Mouse (Mus musculus): ENCODE measurements around the gene Avil. TPM values are rescaled to one million over a fixed set of nuclear protein-coding genes. Genes with fewer than 3 reads are reported as not detected.
"Not testable (repeated sequence)": the region's sequence is repeated elsewhere in the genome, so short reads cannot be mapped to it uniquely, and the experiment has no call there.

Gene Avil
- total RNA-seq, 1 experiment from 2014 or later: not detected

DNA sequence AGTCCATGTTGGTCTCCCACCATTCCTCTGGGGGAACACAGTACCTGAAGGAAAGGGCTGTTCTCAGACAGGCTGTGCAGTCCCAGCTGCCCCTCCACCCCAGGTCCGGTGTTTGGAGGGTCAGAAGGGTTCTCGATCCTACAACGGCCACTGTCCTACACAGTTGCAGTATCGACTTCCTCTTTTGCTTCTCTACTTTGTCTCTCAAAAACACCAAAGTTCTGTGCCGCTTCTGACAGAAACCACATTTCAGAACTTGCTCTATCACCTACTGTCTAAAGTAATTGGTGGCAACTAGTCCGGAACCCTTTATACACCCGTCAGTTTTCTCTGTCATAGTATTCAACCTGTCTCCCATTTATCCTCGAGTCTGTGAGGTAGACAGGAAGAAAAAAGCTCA, 54.9 kb downstream of the Avil start:
- peak; percentile 17 for ATAC-seq (replicated peaks; ENCODE audit: low read depth, poor library complexity, severe bottlenecking)

GRCm38 (mm10) chr10:127056490-127056889, 56.0 kb downstream of the Avil start:
- ATAC-seq (replicated peaks; ENCODE audit: low read depth, poor library complexity, severe bottlenecking): no peak

DNA sequence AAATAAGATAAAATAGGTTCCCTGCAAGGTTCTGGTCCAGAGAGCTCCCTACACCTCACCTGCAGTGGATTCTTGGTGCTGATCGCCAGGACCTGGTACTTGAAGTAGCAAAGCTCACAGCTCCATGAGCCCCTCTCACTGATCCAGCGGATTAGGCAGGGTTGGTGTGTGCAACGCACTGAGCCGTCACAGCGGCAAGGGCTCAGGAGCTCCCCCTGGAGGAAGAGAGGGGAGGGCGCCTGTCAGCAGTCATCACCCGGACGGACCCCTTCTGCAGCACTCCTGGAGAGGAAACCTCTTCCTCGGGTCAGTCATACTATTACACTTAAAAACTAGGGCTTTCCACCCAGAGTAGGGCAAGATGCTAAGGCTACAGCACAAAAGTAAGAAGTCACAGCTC, 57.7 kb downstream of the Avil start:
- peak; percentile 79 for ATAC-seq (replicated peaks; ENCODE audit: low read depth, poor library complexity, severe bottlenecking)

DNA sequence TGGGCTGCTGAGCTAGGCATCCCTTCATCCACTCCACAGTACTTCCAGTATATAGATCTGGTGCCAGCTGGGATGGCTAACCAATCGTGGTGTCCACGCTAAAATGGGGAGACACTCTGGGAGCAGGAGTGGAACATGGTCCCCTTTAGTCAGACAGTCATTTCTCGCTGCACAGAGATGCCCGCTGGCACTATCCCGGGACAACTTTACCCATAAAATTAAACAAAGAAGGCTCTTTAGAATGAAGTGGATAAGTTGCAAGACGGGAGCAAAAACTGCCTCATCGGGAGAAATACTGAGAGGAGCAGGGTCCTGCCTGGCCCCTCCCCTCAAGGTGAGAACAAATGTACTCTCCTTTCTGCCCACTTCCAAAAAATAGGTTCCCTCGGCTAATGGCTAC, 58.2 kb downstream of the Avil start:
- no peak for ATAC-seq (replicated peaks; ENCODE audit: low read depth, poor library complexity, severe bottlenecking)

DNA sequence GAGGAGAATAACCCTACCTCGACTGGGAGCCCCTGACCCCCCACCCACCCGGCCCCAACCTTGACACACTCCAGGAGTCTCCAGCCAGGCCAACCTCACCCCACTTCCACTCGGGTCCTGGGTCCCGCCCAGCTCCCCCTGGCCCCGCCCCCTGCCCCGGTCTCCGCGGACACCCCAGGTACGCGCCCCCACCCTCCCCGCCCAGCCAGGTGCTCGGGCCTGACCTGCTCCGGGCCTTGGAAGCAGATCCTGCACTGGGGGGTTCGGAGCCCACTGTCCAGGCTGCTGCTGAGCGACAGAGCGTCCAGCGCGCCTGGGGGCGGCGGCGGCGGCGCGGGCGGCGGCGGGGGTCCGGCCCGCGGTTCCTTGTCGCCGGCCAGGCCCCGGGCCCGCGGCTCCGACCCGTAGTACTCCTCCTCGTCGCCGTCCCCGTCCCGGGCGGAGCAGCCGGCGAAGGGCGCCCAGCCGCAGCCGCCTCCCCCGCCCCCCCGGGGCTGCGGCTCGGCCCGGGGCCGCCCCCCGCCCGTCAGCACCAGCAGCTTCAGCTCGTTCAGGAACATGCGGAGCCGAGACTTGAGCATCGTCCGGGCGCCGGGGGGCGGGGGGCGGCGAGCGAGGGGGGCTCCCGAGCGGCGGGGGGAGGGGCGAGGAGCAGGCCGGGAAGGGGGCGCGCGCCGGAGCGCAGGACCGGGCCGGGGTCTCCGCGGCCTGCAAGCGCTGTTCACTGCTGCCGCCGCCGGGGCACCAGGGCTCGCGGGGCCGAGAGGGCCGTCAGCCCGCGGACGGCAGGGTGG, 58.9 kb downstream of the Avil start:
- no peak for ATAC-seq (replicated peaks; ENCODE audit: low read depth, poor library complexity, severe bottlenecking)

GRCm38 (mm10) chr10:127059968-127060916, 59.7 kb downstream of the Avil start, which contains the start of gene March9:
Gene March9, minus strand, starts transcription at chr10:127060184.
- ATAC-seq (replicated peaks; ENCODE audit: low read depth, poor library complexity, severe bottlenecking): no peak

- no peak for ATAC-seq (replicated peaks; ENCODE audit: low read depth, poor library complexity, severe bottlenecking)
Observed at GRCm38 (mm10) chr10:127061085-127061484, 60.6 kb downstream of the Avil start.

GRCm38 (mm10) chr10:127061513-127061912, 61.0 kb downstream of the Avil start:
- ATAC-seq (replicated peaks; ENCODE audit: low read depth, poor library complexity, severe bottlenecking): no peak

- not testable (repeated sequence) for ATAC-seq (replicated peaks; ENCODE audit: low read depth, poor library complexity, severe bottlenecking)
Observed at GRCm38 (mm10) chr10:127062101-127062500, 61.6 kb downstream of the Avil start.

DNA sequence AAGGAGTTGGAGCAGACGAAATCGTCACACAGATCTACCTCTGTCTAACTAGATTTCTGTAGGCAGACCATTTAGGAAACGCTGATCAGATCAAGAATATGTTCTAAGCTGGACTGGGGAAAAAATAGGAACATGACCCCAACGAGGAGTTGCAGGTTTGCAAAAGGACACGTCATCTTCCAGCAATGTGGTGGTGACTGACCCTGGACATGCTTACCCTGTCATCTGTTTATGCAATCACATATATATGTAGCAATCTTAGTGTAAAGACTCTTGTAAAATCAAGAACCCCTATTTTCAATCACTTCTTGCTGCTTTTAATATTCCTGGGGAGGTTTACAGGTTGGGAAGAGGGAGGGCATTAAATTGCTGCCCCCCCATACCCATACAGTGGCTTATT, 62.0 kb downstream of the Avil start:
- no peak for ATAC-seq (replicated peaks; ENCODE audit: low read depth, poor library complexity, severe bottlenecking)

DNA sequence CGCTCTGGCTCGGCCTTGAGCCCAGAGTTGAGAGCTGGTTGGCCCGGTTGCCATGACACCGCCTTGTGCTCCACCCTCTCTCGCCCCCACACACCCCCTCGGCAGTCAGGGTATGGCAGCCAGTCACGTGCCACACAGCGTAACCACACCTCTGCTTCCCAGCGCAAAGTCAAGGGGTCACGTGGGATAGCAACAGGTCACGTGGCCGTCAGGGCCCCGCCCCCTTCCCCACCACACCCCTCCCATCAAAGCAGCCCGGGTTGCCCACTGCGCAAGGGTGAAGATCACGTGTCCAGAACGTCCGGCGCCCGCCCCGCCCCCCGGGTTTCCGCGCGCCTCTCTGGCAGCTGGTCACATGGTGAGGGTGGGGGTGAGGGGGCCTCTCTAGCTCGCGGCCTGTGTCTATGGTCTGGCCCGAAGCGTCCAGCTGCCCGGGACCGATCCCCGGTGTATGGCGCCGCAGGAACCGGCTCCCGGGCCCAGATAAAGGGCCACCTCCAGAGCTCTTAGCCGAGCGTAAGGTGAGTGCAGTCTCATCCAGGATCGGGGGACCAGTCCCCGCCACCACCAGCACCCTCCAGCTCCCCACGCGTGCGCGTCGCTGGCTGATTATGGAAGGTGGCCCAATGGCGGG, 62.8 kb downstream of the Avil start, which contains the start of gene Cdk4:
Gene Cdk4 (plus strand): TSS at position 296 of the 634 bp plus-strand sequence.
- ATAC-seq (replicated peaks; ENCODE audit: low read depth, poor library complexity, severe bottlenecking): peak; percentile 81

DNA sequence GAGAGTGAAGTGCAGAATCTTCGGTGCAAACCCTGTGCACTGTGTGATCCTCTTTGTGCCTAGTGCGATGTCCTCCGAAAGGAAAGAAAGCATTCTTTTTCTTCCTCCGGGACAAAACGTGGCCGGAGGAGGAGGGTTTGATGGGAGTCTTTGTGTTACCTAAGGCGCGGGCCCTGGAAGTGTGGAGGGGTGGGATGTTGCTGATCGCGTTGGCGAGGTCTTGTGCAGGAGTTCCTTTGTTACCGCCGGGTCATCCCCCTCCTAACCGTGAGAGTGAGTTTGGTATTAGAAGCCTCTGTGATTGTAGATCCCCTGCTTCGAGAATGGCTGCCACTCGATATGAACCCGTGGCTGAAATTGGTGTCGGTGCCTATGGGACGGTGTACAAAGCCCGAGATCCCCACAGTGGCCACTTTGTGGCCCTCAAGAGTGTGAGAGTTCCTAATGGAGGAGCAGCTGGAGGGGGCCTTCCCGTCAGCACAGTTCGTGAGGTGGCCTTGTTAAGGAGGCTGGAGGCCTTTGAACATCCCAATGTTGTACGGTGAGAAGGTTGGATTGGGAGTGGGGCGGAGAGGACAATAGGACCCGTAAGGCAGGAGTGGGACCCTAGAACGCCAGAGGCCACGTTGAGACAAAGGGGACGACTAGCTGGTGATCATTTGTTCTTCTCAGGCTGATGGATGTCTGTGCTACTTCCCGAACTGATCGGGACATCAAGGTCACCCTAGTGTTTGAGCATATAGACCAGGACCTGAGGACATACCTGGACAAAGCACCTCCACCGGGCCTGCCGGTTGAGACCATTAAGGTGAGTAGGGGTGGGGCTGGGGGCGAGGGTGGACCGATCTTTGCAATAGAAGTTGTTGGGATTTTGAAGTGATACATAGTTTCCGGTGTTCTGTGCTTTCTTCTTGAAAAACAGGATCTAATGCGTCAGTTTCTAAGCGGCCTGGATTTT, 63.7 kb downstream of the Avil start:
- ATAC-seq (replicated peaks; ENCODE audit: low read depth, poor library complexity, severe bottlenecking): peak; percentile 1; the same call in 1 of the 2 replicates

DNA sequence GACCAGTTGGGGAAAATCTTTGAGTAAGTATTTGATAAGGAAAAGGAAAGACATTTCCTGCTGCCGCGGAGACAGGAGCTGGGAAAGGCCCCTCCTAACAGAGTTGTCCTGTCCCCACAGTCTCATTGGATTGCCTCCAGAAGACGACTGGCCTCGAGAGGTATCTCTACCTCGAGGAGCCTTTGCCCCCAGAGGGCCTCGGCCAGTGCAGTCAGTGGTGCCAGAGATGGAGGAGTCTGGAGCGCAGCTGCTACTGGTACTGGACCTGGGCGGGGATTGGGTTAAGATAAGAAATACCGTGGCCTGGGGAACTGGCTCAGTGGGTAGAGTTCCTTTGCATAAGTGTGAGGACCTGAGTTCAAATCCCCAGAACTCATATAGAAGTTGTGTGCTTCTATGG, 65.5 kb downstream of the Avil start:
- ATAC-seq (replicated peaks; ENCODE audit: low read depth, poor library complexity, severe bottlenecking): no peak

GRCm38 (mm10) chr10:127066519-127067018, 66.1 kb downstream of the Avil start:
- no peak for ATAC-seq (replicated peaks; ENCODE audit: low read depth, poor library complexity, severe bottlenecking)

- no peak for ATAC-seq (replicated peaks; ENCODE audit: low read depth, poor library complexity, severe bottlenecking)
Observed at GRCm38 (mm10) chr10:127068360-127069038, 68.0 kb downstream of the Avil start.

DNA sequence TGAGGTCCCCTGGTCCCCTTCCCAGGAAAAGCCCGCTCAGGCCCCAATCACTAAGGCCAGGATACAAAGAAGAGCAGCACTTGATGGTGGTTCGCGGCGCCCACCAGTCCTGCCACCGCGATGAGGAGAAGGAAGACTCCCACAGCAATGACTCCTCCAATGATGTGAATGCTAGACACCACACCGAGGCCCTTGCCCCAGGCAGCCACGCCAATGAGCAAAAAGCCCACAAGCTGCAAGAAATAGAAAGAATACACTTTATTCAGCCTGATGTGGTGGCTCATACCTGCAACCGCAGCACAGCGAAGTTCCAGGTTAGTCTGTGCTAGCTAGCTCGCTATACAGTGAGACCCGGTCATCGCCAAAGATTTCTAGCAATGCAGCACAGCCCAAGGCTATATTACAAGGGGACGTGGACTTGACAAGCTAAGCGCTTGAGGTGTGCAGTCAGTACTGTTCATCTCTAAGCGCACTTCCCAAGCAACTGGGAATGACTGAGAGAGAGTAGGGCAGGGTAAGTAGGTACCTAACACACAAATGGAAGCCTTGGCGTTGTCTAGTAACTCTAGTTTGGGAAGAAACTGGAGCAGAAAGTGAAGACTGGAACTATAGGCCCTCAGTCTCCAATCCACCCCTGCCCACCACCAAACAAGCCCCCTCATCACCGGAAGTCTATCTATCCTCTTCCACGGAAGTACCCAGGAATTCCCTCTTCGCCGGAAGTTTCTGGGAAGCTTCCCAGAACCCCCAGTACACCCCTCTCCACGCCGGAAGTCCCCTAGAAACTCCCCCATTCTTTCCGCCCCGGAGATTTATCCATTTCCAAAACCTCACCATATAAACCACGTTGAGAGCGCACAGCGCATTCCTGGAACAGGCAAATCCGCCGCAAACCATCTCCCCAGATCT, 69.0 kb downstream of the Avil start:
- ATAC-seq (replicated peaks; ENCODE audit: low read depth, poor library complexity, severe bottlenecking): peak; percentile 13
